Mouse (Mus musculus) erythroblast, embryonic 14.5 days (primary cell): ENCODE data around the gene Myo9b.

Experiments
- GATA1 ChIP-seq: IDR thresholded peaks from 2 replicates; pipeline ENCODE4 v1.6.1; 2012; ENCODE audit warnings: low read length, inconsistent platforms, mixed read lengths
- TAL1 ChIP-seq: IDR thresholded peaks from 3 replicates; pipeline ENCODE4 v1.6.1; 2012; ENCODE audit warnings: low read length, inconsistent platforms, mixed read lengths

- no peak for TF ChIP-seq GATA1
- no peak for TF ChIP-seq TAL1
Observed at GRCm38 (mm10) chr8:71271630-71272029, 884 bp upstream of the Myo9b start.
